Mouse (Mus musculus) ovary, postnatal 10 days (tissue): ENCODE results near the gene Itga5.

ENCODE experiments used
- DNase-seq: peaks from one replicate; pipeline ENCODE4 v3.0.0; 2022; ENCODE audit warnings: low spot score

The Itga5 gene

DNA sequence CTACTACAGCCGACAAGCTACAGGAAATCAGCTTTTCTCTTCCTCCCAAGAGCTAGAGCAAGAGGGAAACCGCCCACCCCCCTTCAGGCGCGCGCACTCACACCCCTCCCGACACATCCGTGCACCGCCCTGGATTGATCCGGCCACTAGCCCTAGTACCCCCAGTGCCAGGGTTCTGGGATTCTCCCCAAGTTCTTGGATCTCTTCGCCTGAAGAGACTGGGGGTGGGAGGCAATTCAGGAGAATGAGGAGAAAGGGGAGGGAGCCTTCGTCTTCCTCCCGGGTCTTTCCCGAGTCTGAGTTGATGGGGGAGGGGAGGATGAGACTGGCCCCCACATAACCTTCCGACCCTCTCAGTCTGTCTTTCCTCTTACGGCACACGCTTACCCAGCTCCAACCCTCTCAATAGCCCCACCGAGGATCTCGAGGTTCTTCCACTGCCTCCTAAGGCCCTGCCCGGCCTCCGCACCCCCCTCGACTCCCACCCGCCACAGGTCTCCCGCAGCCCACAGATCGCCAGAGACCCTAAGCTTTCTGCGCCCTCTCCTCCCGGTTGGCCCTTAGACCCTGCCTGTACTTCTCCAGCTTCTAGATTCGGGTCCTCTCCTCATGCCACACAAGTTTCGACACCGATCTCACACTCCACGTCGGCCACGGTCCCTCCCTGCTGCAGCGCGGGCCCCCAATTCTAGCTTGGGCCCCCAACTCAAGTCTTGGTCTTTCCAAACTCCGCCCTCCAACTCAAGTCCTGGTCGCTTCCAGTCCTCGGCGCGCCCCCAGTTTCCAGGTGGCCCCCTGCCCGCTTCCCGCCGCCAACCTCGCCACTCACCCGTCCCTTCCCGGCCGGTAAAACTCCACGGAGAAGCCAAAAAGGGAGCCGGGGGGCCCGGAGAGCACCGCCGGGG, 840 bp downstream of the Itga5 start:
- no peak for DNase-seq

DNA sequence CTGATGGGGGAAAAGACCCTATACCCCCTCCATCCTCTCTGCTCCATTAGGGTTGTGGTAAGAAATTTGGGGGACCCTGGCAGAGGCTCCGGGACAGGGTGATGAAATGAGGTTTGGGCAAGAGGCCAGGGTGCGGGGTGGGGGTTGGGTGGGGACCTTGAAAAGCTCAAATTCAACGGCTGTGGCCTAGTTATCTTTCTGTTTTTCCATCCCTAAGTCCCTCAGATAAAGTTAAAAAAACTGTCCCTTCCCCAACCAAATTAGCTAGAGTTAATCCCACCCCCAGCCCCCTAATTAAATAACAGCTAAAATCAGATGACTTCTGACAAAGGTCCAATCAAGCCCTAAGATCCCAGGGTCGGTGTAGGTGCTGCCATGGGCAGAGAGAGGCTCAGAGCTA, 1.8 kb downstream of the Itga5 start:
- DNase-seq, result no peak

DNA sequence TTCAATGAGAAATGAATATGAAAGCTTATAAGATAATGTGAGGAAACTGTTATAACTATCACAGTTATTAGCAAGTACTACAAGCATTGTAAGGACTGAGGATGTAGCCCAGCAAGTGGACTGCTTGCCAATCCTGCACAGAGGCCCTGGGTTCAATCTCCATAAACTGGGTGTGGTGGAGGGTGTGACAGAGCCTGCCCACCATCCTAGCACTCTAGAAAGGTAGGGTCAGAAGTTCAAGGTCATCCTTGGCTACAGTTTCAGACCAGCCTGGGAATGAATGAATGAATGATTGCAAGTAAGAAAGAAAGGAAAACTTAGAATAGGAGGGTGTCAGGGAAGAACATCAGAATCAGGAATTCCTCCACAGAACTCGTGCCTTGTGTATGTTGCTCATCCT, 2.8 kb downstream of the Itga5 start:
- no peak for DNase-seq

DNA sequence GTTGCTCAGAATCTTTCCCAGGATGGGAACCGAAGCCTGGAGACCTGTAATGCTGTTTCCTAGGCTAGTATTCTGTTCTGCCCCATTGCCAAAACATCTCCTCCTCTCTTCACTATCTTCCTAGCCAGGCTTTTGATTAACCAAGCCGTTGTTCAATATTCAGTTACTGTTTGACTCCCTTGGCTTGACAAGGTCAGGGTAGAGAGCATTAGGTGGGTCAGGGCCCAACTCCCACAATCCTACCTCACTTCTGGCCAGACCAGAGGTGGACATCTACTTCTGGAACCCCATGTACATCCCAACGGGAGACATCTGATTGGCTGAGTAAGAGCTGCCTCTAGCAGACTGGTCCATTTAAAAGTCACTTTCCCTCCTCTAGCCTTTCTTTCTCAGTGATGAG, 3.6 kb downstream of the Itga5 start:
- DNase-seq, result no peak

DNA sequence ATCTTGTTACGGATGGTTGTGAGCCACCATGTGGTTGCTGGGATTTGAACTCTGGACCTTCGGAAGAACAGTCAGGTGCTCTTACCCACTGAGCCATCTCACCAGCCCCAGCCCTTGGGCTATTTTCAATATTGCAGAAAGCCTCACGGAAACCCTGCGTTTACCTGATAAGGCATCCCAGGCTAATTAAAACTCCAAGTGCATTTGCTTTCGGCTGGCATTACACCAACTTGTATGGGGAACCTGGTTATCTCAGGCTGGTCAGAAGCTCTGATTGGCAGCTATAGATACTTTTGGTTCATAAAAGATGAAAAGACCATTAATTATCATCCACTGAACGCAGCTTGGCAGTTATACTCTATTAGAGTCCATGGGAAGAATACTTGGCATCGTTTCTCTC, 4.2 kb downstream of the Itga5 start:
- DNase-seq, result no peak

DNA sequence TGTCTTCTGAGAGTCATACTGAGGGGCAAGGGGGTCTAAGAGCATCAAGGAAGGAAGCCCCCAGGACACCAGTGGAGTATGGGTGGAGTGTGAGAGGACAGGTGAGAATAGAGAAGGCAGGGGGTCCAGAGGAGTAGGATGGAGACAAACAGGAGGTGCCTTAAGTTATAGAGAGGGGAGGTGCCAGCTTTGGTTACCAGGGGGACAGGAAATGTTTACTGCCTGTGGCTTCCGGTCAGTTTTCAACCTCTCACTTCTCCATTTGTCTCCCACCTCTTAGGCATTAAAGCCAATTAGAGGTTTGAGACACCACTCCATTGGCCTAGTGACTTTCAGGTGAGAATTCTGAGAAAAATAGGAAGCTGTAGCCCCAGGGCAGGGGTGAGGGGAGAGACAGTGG, 5.3 kb downstream of the Itga5 start:
- no peak for DNase-seq

DNA sequence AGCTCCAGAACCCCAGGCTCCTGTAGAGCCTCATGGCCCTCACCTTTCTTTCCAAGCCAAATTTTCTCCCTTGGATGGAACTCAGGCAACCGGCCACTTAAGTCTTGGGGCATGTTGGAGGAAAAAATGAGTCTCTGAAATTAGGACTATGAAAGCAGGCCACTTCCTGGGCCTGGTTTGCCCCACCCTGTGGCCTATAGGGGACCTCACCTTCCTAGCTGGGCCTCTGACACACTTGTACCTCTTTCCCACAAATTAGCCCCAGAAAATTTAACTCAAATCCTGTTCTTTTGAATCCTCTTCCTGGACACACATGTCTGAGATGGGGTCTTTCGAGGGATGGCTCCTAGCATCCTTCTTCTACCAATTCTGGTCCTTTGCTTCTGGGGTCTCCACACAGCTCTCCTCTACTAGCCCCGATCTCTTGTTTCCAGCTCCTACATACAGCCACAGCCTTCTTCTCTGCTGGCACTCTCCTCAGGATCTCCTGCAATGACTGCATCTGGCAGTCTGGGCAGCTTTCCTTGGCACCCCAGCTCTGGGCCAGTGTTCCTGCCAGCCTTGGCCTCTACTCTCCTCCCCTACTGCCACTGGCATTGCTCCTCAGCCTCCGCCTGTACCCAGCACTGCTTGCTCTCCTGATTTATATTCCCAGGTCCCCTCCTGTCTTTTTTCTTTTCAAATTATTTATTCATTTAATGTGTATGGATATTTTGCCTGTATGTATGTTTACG, 6.5 kb downstream of the Itga5 start:
- no peak for DNase-seq

DNA sequence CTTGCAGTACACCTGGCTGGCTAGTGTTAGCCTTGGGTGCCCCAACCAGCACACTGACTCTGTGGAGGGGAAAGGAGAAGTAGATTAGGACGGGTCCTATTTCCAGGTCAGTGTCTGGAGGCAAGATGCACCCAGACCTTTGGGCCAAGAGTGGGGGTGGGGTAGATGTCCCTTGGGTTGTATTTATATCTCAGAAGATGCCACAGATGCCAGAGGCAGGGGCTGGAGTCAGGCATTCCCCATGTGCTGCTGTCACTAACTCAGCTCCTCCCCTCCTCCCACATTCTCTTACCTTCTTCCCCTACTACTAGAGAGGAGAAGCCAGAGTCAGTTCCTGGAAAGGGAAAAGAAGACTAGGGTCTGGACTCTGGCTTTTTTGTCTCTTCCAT, 7.4 kb downstream of the Itga5 start:
- DNase-seq, result no peak

DNA sequence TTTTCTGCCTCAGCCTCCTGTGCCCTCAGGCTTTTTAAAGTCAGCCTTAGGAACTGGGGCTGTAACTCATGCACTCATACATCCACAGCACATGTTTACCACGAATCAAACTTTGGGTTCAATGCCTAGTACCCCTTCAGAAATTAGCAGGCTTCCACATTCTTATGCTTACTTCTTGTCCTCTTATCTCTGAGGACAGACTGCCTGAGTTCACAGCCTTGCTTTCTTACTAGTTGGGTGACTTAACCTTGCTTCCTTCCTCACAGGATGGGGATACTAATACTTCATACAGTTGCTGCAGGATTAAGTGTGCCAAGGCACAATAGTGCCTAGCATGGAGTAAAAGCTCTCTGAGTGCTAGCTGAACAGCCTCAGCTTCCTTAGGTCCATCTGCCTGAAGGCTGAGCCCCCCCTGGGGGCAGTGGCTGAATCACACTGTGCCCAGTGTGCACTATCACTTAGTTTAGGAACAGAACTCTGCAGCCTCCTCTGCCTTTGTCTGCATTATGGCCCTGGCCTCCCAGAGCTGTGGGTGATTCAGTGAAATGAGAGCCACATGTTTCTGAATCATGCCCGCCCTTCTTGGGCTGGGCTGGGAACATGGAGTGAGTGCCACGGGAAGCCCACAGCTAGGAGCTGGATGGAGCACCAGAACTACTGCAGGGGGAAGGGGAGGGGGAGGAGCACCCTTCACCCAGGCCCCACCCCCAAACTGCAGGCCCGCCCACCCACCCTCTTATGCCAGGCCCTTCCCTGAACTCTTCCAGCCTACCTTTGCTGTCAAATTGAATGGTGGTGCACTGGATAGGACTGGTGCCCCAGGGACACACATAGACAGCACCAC, 8.1 kb downstream of the Itga5 start:
- no peak for DNase-seq

DNA sequence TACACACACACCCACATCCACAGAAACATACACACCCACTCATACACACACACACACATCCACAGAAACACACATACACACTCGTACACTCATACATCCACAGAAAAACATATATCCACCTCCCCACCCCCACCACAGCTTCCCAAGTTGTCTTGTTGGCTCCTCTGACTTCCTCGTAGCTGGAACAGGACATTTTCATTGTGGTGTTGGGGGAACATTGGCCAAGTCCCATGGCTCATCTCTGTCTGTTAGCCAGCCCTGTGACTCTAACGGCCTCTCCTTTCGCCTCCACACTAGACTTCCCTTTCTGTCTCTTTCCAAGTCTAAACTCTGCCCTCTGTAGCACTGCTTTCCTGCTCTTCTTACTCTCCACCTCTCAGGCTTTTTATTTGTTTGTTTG, 8.7 kb downstream of the Itga5 start:
- DNase-seq, result no peak

DNA sequence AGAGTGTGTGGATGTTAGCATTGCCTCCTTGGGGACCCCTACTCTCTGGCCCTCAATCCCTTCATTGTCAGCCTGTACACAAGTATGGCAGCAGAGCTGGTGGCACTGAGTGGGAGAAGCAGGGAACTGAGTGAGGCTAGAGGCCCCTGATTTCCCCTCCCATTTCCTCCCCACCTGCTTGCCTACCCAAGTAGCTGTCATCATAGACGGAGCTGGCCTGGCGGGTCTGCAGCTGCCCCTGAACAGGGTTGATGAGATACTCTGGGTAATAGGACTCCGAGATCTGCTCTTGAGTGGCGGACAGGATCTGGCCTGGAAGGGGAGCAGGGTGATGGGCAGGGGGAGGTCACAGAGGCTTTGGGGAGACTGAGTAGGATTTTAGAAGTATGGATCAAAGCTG, 10.4 kb downstream of the Itga5 start:
- DNase-seq, result no peak

DNA sequence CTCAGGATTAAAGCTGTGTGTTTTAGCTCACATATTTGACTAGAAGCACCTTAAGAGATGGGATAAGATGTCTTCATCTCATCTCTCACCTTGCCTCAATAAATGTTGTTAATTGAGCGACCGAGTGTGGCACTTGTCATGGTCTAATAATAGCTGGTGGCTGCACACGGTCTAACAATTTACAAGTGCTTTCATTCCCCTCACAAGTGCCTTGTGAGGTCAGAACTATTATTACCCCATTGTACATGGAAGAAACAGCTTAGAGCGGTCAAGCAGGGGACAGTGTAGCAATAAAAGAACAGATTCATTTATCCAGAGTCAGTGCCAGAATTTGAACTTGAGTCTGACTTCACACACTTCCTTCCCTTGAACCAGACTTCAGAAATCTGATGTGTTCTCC, 11.1 kb downstream of the Itga5 start:
- no peak for DNase-seq

DNA sequence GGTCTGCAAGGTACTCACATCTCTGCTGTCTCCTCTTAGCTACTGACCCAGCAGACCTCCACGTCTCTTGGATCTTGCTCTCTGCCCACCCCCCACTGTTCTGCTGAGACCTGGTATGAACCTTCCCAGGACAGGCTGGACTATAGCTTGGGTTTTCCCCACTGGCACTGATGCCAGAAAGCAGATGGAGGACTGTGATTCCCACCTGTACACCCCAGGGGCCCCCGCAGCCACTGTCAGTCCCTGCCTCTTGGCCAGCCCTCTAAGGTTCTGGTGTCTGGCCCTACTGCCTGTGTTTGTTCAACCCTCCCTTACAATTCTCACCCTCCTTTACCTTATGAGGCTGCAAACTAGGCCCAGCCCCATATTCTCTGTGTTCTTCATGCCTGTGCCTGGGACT, 11.9 kb downstream of the Itga5 start:
- DNase-seq, result no peak

DNA sequence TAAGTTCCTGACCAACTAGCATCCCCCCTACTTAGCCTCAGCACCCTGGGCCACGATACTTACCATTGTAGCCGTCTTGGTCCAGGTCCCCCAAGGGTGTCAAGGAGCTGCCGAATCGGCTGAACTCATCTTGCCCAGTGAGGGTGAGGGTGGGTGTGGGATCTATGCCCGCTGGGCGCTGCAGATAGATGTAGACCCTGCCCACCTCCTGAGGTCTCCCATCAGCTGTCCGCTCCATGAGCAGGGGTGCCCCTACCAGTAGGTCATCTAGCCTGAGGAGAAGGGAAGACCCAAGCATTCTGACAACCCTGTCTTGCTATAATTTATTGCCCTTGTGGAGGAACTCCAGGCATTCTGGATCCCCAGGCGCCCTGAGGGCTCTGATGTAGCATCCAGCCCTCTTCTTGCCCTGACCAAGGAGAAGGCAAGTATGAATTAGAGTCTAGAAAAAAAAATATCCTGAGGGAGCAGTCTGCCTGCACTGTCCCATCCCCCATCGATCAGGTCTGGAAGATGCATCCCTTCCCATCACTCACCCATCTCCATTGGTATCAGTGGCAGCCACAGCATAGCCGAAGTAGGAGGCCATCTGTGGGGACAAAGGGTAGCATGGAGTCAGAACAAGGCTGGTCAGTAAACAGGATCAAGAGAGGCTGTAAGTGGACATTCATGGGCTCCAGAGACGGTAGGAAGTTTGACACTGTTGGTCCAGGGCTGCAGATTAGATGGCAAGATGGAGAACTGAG, 12.9 kb downstream of the Itga5 start:
- DNase-seq, result no peak

DNA sequence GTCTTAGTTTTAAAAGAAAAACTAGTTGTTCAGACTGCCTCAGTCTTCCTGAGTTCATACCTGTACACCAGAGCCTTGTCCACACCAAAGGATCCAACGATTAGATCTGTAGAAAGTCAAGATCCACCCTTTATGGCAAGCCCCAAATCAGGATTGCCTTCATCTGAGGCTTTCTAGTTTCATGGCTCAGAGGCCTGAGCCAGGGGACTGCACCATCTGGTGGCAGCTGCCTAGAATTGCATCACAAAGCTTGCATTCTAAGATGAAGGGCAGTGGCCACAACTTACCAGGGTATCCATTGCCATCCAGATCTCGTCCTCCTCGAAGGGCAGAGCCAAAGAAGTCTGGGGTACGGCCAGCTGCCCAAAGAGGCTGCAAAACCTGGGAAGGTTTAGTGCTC, 13.7 kb downstream of the Itga5 start:
- DNase-seq, result no peak

DNA sequence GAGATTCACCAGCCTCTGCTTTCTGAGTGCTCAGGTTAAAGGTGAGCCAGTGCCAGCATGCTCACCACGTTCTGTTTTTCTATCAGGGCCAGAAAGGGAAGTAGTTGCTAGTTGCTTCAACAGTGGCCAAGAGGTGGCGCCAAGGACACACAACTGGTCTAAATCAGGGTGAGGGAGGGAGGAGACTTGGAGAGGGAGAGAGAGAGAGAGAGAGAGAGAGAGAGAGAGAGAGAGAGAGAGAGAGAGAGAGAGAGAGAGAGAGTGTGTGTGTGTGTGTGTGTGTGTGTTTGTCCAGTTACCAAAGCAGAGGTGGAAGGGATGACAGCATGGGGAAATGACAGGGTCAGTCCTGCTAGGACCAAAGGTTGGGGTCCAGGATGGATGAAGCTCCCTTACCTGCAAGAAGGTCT, 19.3 kb downstream of the Itga5 start:
- no peak for DNase-seq

DNA sequence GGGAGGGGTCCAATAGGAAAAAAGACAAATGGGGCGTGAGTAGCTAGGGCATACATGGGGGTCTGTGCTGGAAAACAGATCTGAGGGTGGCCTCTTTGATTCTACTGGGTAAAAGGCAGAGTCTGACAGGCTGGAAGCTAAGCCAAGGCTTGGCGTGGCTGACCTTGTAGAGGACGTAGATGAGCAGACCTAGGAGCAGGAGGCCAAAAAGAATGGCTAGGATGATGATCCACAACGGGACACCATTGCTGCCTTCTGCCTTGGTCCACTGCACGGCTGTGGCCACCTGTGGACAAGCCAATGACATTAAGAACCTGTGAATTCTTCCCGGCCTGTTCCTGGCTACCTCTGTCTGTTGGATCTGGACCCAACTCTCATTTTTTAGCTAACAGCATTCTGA, 20.8 kb downstream of the Itga5 start:
- no peak for DNase-seq

DNA sequence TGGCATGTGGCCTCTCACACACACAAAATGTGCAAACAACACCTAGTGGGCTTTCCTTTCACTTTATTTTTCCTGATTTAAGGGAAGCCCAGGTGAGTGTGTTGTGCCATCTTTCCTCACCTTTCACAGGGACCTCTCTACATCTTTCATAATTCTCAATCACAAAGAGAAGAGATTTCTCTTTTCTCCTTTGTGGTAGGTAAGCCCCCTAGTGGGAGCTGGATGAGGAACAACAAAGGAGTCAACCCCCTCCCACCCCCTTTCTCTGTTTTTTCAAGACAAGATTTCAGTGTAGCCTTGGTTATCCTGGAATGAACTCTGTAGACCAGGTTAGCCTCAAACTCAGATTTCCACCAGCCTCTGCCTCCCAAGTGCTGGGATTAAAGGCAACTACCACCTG, 23.0 kb downstream of the Itga5 start:
- no peak for DNase-seq

DNA sequence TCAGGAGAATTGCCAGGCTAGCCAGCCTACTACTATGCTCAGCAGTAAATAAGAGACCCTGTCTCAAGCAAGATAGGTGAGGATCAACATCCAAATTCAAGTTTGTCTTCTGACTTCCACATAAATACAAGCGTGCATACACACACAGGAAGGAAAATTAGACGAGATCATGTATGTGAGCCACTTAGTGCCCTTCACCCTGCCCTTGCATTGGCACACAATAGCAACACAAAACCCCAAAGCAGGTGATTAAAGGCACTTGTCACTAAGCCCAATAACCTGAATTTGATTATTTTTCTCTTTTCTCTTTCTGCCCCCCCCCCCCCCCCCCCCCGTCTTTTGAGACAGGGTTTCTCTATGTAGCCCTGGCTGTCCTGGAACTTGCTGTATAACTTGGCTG, 23.6 kb downstream of the Itga5 start:
- DNase-seq, result no peak

DNA sequence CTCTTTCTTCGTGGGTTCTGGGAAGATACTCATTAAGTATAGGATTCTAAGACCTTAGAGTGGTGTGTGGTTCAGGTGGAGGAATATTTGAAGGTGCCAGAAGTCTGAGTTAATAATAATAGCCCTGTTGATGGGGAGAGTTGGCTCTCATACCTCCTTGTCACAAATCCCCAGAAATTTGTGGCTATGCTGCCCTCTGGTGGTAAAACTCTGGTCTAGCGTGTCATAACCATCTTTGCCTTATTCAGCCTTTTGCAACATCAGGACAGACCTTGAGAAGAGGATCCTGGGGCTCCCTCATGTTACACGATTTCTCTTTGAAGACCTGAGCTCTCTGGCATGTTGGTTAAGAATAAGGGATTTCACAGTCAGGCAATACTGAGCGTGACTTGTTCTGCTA, 24.1 kb downstream of the Itga5 start:
- DNase-seq, result no peak

DNA sequence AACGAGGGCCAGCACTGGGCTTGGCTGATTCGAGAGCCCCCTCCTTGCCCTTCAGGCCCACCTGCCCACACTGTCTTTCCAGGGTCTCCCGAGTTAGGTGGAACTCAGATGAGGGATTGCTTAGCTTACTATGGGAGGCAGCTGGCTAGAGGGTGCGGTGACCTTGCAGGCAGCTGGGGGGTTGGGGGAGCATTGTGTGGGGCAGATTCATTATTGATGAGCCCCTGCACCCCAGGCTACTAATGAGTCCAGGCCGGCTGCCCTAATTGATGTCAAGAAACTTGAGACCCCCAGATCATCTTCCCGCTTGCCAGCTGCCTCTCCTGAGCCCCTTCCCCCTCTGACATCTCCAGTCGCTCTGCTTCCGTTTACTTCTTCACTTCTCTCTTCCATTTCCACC, 25.0 kb downstream of the Itga5 start:
- no peak for DNase-seq

DNA sequence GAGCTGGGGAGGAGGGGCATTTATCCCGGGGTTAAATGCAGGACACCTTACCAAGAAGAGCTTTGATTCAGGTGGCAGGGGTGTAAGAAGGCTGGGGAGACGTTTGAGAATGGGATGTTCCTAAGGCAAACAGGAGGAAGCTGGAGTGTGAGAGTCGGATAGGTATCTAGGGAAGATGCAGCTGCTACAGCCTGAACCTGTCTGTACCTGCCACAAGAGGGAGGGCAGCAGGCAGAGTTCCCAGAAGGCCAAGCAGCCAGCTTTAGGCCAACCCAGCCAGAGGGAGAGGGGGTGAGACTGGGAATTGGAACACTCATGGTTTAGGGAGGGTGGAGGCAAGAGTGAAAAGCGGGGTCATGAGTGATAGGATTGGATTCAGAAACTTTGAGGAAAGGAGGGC, 25.8 kb downstream of the Itga5 start:
- no peak for DNase-seq
